Mouse (Mus musculus) urinary bladder, postnatal 4 days (tissue): Measurements from ENCODE around the gene Plxnb2.

Experiments used
- DNase-seq, 2 experiments: peaks; one replicate each; pipeline ENCODE4 v3.0.0; 2021 to 2022; ENCODE audit warnings: low spot score in 2 of 2

Plxnb2 gene

DNA sequence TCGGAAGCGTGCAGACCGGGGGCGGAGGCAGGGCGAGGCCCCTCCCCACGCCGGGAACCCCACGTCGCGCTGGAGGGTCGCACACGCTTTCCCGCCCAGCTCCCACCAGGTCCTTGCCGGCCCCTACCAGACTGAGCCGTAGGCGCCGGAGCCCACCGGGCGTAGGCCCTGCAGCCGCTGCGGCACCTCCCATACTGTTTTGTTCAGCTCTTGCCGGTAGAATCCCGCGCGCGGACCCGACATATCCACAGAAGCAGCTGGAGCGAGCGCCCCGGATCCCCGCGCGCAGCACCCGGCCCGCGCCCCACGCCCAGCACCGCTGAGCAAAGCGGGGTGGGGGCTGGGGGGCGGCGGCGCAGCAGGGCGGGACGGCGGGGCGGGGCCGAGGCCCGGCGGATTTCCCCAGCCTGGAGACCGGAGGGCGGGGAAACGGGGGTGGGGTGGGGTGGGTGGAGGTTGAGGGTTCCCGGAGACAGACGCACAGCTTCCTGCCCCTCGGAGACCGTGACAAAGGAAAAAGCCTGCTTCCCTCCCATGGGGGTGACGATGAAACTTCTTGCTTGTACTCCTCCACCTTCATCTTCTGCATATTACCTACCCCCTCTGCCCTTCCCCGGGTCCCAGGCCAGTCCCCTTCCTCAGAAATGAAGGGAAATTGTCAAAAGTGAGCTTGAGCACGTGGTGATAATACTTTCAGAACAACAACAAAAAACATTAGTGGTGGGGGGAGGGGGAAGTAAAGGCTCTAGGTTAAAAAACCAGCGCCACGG lies 31.1 kb downstream of the Plxnb2 start, which contains the start of gene Mapk11:
TSS of gene Mapk11 (minus strand) at position 358 of the 770 bp plus-strand sequence.
- no peak for DNase-seq

DNA sequence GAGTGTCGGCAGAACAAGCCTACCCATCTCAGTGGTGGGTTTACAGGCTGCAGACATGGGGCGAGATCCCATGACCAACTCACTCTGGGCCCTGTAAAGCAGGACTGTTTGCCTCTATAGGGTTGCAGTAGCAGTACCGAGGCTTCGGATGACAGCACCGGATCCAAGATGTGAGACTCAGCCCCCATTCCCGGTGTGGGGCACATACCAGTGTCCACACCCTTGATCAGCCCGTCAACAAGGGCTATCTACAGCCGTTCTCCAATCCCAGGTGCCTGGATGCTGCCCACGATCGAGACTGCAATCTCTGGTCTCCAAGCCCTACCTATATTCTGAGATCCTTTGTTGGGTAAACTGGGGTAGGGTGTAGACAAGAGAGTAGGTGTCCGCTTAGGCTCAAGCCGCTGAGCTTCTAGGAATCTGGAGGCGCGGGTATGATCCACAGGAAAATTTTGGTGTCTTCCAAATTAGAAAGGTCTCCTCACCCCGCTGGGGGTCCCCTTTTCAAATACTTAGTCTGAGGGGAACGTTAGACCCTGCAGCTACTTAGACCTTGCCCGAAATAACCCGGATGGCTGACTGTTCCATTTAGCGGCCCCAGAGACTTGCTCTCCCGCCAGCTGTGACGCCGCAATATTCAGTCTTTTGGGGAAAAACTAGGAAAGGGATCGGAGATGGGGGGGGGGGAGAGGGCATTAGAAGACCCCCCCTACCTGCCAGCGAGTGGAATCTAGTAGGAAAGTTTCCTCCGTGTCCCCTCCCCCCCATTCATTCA lies 31.9 kb downstream of the Plxnb2 start:
- no peak for DNase-seq

DNA sequence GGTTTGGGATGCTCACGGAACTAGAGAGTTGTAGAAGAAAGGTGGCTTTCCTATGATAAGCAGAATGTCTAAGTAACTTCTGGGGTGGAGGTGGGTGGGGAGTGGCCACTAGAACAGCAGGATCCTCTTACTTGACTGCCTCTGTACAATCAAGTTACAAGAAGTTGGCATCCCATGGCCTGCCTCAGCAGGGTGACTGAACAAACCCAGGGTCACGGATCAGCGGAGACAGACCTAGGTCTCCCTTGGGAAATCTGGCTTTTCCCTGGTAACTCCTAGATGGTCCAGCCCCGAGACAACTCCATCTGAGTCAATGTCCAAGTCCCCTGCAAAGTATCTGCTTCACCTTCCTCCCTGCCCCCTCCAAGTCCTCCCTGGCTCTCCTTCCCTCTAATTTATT lies 32.7 kb downstream of the Plxnb2 start:
- DNase-seq, result no peak

DNA sequence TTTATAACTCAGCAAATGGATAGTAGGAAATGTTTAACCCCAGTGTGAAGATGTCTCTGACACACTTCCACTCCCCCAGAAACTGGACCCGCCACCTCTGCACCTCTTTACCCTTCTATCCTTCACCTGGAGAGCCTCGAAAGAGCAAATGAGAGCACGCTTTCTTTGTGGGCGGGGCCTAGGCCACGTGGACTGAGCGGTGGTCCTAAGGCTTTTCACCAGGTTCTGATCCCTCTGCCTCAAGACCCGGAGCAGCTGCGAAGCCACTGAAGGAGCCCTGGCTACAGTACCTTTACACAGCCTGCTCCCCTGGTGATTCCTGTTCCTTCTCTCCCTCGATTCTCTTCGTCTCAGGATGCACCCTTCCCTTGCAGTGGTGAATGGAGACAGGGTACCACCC lies 33.1 kb downstream of the Plxnb2 start:
- no peak for DNase-seq

DNA sequence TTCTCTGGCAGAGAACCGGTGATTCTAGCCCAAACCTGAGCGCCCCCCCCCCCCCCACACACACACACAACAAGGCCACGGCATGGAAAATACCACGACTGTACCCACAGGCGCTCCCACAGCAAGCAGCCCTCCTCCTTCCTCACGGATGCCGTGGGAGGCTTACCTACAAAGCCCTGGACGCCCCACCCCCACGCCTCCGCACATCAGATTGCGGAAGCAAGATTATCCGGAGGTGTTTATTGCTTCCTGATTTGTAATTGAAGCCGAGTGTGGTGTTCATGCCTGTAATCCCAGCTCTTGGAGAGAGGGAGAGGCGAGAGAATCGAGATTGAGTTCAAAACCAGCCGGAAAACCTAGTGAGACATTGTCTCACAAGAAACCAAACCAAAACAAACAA lies 33.6 kb downstream of the Plxnb2 start:
- DNase-seq, result no peak

DNA sequence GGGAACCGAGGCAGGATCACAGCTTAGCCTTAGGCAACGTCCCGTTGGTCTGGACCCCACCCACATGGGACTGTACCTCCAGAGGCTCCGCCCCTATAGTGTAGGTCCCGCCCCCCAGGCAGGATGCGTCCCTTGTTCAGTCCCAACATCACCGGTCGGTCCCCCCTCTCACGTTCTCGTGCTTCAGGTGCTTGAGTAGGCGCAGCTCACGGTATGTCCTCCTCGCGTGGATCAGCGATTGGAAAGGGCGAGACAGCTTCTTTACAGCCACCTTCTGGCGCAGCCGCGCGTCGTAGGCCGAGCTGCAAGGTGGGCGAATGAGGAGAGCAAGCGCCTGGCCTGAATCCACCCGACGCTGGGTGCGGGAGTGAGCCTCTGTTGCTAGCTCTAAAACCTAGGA lies 34.1 kb downstream of the Plxnb2 start:
- DNase-seq, result no peak

DNA sequence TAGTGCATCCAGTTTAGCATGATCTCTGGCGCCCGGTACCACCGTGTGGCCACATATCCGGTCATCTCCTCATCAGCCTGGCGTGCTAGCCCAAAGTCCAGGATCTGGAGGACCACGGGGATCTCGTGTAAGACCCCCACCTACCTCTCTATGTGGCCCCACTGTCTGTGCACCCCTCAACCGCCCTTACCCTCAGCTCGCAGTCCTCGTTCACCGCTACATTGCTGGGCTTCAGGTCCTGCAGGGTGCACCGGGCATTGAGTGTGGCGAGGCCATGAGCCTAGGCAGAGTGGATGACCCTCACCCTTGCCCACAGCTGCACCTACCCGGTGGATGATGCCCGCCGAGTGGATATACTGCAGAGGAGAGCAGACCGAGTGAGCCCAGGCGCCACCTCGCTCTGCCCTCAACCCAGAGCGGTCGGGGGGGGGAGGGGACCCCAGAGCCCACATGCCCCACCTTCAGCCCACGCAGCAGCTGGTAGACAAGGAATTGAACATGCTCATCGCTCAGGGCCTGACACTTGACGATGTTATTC lies 34.7 kb downstream of the Plxnb2 start:
- DNase-seq, result no peak

DNA sequence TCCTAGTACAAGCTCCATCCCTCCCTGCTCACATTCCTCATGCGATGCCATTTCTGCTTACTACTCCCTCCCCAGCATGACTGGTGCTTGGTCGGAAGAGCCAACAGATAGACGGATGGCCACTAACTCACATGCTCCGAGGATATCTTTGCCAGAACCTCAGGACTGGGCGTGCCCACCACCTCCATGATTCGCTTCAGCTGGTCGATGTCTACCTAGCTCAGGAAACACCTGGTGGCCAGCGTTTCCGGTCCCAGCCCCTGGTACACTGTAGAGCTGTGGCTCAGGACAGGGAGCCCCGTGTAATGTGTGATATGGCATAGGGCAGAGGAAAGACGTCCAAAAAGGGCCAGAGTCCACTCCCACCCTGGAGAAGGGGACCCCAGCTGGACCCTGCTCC lies 35.6 kb downstream of the Plxnb2 start:
- DNase-seq, result no peak

DNA sequence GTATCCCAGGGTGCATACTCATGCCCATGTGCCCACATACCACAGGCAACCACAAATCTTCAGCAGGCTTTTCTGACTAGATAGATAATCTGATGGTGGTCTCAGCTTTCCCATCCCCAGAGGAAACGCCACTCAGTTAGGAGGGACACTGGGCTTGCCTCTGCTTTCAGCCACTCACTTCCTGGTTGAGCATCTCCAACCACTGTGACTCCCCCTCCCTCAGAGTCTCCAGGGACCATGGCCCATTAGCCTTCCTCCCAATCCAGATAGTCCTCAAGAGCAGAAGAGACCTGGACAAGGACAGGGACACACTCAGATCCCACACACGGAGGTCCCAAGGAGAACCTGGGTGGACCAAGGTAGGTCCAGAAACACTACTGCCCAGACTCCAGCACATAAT lies 37.5 kb downstream of the Plxnb2 start:
- no peak for DNase-seq

DNA sequence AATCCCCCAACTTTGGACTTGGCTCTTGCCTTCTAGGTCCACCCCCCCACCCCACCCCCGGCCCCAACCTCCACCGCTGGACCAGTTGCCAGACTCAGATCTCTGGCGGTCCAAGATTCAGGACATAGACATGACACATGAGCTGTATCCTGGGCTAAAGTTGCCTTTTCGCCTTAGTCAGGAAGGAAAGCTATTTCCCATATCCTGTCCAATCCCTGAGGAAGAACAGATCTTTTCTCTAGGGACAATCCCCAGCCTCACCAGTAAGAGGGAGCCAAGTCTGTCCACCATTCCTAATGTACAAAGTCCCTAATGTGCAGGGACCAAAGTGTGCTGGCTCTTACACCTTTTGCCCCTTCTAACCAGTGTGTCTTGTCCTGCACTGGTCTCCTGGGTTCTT lies 38.7 kb downstream of the Plxnb2 start:
- DNase-seq, result no peak

DNA sequence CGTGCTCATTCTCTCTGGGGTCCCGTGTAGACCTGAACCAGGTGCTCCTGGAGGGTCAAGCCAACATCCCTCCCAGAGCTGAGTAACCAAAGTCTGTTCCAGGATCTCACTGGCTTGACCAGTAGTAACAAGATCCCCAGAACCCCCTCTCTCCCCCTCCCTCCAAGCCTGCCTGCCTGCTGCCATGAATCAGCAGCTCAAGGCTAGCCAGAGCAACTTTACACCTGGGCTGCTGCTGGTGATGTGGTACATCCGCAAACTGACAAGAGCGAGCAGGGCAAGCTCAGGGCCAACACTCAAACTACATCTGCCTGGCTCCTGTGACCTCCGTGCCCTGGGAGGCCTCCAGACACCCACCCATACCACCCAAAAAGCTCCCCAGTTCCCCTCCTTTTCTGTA lies 39.1 kb downstream of the Plxnb2 start:
- no peak for DNase-seq

DNA sequence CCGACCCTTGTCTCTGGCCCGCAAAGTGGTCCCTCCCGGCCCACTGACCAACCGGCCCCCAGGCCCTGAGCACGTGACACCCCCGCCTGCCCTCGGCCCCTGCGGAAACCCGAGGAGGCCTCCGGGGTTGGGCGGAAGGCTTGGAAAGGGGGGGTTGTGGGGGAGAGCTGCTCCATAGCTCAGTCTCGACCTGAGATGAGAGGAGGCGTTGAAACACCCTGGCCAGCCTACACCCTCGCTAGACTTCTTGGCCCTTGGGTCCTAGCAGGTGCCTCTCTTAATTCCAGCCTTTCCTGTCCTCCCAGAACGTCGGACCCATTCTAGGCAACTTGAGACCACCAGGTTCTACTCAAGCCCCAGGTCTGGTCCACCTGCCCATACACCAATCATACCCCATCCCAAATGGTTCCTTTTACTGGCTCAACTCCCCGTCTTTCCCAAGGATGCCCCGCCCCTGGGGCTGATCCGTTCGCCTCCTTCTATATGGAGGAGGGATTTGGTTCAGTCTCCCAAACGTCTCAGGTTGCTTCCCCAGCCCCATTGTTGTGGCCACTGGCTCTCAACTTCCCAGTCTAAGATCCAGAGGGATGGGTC lies 39.8 kb downstream of the Plxnb2 start, which contains the start of gene Mapk12:
TSS of gene Mapk12 (minus strand) at position 45 of the 594 bp plus-strand sequence.
- DNase-seq, result no peak

DNA sequence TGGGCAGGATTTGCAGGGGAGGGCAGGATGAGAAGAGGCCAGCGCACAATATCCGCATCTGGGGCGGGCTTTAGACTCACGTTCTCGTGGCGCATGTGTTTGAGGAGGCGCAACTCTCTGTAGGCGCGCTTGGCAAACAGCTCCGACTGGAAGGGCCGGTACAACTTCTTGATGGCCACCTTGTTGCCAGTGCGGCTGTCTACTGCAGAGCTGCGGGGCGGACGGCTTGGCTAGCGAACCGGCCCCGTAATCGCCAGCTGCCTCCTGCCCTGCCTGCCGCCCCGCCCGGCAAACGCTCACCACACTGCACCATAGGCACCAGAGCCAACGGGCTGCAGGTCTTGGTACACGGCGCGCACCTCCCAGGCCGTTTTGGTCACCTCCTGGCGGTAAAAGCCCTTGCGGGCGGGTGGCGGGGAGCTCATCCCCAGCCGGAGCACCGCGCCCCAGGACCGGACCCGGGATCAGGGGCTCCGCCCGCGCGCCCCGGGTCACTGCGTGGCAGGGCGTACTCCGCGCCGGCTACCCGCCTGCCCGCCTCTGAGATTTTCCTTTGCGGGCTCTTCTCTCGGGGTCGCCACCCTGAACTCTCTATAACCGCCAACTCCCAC lies 40.4 kb downstream of the Plxnb2 start:
- DNase-seq, result no peak

DNA sequence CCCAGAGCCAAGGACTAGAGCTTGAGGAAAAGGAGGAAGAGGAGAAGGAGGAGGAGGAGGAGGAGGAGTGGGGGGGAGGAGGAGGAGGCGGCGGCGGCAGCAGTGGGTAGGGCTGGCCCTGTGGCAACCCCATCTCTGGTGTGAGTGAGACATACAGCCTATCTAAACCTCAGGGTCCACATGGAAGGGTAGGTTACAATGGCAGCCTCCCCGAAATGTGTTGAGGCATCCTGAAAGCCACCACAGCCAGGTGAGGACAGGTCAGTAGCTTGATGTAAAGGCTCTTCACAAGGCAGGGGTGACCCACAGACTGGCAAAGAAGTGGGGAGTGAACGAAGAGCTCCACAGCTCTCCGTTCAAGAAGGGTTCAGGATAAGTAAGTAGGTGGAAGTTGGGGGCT lies 42.1 kb downstream of the Plxnb2 start:
- no peak for DNase-seq

DNA sequence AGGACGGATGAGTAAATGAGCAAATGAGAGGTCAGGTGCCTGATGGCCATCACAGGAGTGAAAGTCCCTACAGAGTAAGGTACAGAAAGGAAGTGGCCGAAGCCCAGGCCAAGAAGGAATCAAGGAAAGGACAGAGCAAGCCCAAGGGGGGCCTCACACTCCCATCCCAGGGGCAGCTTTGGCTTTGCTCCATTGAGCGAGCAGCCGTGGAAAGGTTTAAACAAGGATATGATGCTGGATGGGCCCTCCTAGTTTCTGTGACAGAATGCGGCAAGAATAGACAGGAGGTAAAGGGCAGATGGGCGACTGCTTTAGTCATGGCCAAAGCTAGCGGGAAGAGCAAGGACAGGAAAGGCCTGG lies 42.6 kb downstream of the Plxnb2 start:
- no peak for DNase-seq

DNA sequence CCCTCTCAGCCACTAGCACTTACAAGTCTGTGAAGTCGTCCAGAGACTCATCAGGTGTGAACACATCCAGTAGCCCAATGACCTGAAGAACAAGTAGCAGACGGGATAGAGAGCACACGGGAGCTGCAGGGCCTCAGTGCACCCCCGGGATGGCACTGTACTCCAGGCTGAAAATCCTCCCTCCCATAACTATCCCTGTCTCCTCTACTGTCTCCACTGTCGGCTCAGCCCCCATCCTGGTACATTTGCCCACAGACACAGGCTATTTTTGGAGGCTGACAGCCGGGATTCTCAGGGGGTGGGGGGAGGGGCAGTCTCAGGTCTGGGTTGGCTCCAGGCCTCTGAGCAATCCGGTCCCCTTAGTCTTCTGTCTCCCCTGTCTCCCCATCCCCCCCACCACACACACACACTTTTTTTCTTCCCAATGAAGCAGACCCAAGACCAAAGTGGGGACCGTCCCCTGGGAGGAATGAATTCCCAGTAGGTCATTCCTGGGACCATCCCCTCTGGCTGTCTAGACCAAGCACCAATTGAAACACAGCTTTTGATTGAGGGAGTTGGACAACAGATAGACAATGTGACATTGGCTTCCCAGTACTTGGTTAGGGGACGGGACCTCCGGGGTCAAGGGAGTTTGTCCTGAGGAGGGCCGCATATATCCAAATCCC lies 43.1 kb downstream of the Plxnb2 start:
- DNase-seq, result no peak

DNA sequence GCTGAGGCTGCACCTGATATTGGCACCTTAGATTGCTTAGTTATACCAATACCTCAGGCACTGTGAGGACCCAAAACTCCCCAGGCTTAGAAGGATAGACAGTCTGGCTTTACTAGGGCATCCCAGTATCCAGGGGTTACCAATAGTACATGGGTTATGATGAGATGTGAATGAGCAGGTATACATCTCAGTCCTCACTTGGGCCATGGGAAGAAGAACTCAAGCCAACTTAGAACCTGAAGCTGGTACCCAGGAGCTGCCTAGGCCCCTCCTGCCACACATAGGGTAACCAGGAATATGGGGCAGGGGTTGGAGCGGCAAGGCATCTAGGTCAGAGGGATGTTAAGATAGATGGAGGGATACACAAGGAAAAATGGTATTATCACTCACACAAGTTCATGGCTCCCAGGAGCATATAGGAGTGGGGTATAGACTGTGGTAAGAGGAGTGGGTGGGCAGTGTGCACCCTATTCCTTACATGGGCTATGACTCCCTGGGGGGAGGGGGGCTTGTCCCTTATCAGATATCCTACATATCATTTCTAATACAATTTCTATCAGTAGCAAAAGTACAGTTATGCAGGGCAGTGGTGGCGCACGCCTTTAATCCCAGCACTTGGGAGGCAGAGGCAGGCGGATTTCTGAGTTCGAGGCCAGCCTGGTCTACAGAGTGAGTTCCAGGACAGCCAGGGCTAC lies 44.0 kb downstream of the Plxnb2 start:
- DNase-seq, result no peak

DNA sequence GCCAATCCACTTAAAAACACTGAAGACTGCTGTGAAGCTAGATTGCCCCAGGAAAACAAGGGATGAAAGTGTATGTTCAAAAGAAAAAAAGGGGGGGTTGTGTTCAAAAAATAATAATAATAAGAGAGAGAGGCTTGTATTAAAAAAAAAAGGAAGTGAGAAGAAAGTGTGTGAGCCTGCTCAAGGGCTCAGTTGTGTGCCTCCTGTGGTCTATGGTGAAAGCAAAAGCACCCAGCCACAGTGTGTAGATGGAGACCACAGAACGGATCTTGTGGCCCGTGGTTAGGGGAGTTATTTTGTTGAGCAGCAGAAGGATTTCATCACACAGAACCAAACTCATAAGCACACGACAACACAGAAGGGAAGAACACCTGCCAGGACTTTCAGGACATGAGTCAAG lies 49.3 kb downstream of the Plxnb2 start:
- no peak for DNase-seq

DNA sequence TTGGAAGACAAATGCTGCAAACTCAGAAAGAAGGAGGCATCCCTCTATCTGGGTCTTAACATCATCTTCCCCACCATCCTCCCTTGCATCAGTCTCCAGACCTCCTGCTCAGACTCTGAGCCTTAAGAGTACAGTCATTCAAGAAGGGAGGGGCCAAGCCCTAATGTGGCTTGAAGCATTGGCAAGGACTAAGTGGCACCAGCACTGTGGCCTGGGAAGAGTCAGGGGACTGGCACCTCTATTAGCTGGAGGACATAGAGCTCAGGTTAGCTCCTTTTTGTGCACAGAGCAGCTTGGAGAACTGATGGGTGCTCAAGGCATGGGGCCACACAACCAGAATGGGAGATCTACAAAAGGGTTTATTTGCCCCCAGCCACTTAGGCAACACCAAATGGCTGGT lies 50.3 kb downstream of the Plxnb2 start:
- no peak for DNase-seq

DNA sequence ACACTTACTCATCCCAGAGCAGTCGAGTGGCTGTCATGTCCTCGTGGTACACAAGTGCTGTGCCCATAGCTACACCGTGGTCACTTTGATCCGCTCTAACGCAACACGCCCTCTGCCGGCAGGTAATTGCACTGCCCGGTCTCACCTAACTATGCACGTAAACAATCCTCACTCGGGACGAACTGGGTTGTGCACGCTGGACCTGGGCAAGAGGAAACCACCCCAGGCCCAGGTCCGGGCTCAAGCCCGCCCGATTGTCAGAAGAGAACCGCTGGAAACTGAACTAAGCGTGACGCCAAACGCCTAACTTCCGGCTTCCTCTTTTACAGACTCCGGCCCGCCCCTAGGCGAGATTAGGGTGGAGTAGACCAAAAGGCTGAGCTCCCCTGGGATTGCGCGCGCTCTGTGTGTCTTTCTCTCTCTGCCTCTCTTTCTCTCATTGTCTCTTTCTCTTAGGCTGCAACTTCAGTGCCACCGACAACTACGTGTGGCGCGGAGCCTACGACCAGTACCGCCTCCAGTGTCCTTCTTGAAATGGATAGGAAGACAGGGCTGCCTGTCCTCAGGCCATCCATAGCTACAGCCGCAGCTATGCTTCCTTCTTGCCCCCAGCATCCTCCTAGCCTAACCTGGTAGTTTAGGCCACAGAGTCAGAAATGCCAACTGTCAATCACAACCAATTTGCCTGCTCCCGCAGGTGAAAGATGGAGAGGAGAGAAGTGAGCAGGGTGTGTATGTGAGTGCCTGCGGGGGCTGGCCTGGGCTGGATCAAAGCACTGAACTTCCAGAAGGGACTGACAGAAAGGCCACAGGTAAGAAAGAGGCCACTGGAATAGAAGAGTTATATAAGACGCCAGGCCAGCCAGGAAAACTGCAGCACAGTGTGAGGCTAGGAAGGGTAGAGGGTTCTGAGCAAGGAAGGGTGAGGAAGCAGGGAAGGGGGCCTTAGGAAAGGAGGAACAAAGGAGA lies 51.9 kb downstream of the Plxnb2 start, which contains the start of gene Hdac10:
TSS of gene Hdac10 (minus strand) at position 319 of the 969 bp plus-strand sequence.
- peak; percentile 74 to 80 for DNase-seq
